Mouse (Mus musculus) spleen, adult 2 months (tissue): ENCODE results near the gene Trpm6.

Experiments
- CTCF ChIP-seq: fragments of 200-500 bp; IDR thresholded peaks from 2 replicates; pipeline ENCODE4 v1.5.1; 2011; ENCODE audit warnings: mild to moderate bottlenecking, inconsistent platforms; ENCODE audit not compliant: insufficient read depth, insufficient read length, insufficient replicate concordance; ENCODE audit errors: extremely low read depth
- POLR2A ChIP-seq: fragments of 200-500 bp; IDR thresholded peaks from 2 replicates; pipeline ENCODE4 v1.6.1; 2011; ENCODE audit warnings: low read depth, low read length, inconsistent platforms

- TF ChIP-seq CTCF, result no peak
- TF ChIP-seq POLR2A, result no peak
These were observed 9.1 kb downstream of the Trpm6 start for GRCm38 (mm10) chr19:18758916-18759315.
